Mouse (Mus musculus) Patski (cell line): ENCODE measurements around the gene Ciapin1. TPM values are rescaled to one million over a fixed set of nuclear protein-coding genes. Genes with fewer than 3 reads are reported as not detected.
"Not testable (repeated sequence)": the region's sequence is repeated elsewhere in the genome, so short reads cannot be mapped to it uniquely, and the experiment has no call there.

Source experiments
- ATAC-seq: fragments of 100-300 bp; one replicate; pipeline ENCODE4 v1.8.0; 2021
- CTCF ChIA-PET: fragments of 350-600 bp; sonication (Branson Sonifier 250); formaldehyde crosslinking; loops from one replicate; lab custom pipeline; 2022; ENCODE audit warnings: inconsistent platforms; lab: Charles Lee
- POLR2A ChIA-PET: fragments of 350-600 bp; sonication (Branson Sonifier 250); formaldehyde crosslinking; loops from one replicate; lab custom pipeline; 2022; ENCODE audit warnings: antibody characterized with exemption, inconsistent platforms; lab: Charles Lee
- DNase-seq: peaks from one replicate; pipeline ENCODE4 v3.0.0-alpha.2; 2011; ENCODE audit warnings: low read depth, low spot score
- H3K27me3 ChIP-seq: fragments of 371-371 bp; one replicate; pipeline ENCODE4 v1.5.1; 2021
- CTCF ChIP-seq: fragments of 100-300 bp; IDR thresholded peaks from one replicate; pipeline ENCODE4 v1.5.1; 2021
- in situ Hi-C: fragments of 300-500 bp; cut with MboI; formaldehyde crosslinking; loops from 3 replicates; pipeline ENCODE4 v1.11.1; 2018; ENCODE audit warnings: low pct_unique_long_range_greater_than_20kb, mixed read lengths
- polyA plus RNA-seq: library from polyadenylated mRNA; unstranded; gene quantifications from one replicate; pipeline ENCODE4 v1.2.3, GENCODE M21; 2021

Gene Ciapin1
- polyA plus RNA-seq, 1 experiment from 2014 or later = 128 TPM

- in situ Hi-C loops = no loop called here
- no peak for ATAC-seq
- POLR2A ChIA-PET = interaction anchor here (1.8 kb wide), 1 partner anchor 42 kb away, joined by 8 read pairs; no protein-coding TSS in a partner anchor
- DNase-seq = no peak
- TF ChIP-seq CTCF = no peak
- H3K27me3 ChIP-seq = no peaks in the 10 kb centered on the region
- CTCF ChIA-PET = interaction anchor here (0.6 to 1.7 kb wide), 5 partner anchors 11 to 50 kb away, joined by 3 to 11 read pairs (median 4); partner anchors contain the start of gene Dok4
These were observed 23.3 kb upstream of the Ciapin1 start for GRCm38 (mm10) chr8:94861352-94861910.

DNA sequence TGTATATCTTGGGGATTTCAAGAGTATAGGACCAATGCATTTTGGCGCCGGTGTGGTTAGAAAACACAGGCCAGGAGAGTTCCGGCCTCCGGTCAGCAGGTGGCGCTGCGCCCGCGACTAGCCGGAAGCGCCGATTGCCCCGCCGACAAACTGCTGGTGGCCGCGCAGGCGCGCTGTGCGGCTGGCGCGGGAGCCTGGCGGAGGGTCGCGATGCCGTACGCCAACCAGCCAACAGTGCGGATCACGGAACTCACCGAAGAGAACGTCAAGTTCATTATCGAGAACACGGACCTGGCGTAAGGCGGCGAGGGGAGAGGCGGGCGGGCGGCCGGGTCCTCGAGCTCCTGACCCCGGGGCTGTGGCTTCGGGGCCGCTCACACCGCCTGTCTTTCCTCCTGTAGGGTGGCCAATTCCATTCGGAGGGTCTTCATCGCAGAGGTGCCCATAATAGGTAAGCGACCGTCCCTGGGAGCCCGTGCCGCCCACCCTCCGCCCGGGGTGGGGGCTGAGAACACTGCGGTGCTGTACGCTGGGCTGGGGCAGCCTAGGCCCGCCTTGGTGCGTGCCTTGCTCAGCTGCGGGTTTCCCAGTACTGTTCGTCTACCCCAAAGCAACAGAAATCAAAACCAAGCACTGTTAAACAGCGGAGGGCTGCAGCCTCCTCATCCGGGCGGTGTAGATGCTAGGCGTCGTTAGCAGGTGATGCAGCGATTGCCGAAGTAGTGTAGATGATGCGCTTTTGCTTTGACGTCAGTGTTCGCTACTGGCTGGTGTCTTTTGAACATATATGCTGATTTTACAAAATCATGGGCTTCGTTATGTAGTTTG, 19.4 kb upstream of the Ciapin1 start, which contains the start of gene Polr2c:
TSS of gene Polr2c (plus strand) at position 105 of the 828 bp plus-strand sequence.
- peak; percentile 51 for ATAC-seq
- in situ Hi-C loops = no loop called here
- CTCF ChIA-PET = interaction anchor here (0.8 kb wide), 1 partner anchor 10 kb away, joined by 3 read pairs; no protein-coding TSS in a partner anchor
- POLR2A ChIA-PET = interaction anchor here (0.6 kb wide), 1 partner anchor 8 kb away, joined by 3 read pairs; no protein-coding TSS in a partner anchor
- no peak for TF ChIP-seq CTCF
- no peak for DNase-seq
- no peaks in the 10 kb centered on the region for H3K27me3 ChIP-seq

DNA sequence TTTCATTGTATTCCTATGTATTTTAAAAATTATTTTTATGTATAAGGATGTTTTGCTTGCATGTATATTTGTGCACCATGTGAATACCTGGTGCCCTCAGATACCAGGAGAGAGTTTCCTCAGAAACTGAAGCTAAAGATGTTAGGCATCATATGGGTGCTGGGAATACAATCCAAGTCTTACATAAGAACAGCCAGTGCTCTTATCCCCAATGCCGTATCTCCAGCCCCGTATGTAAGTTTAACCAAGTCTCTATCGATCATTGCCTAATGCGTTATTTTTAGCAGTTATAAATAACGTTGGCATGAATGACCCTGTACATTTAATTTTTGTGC, 18.8 kb upstream of the Ciapin1 start:
- in situ Hi-C loops = no loop called here
- no peak for TF ChIP-seq CTCF
- ChIA-PET CTCF (interaction anchor here (0.9 kb wide), 1 partner anchor 24 kb away, joined by 4 read pairs; no protein-coding TSS in a partner anchor), POLR2A (no interaction called here)
- no peak for DNase-seq
- no peak for ATAC-seq
- H3K27me3 ChIP-seq = no peaks in the 10 kb centered on the region

DNA sequence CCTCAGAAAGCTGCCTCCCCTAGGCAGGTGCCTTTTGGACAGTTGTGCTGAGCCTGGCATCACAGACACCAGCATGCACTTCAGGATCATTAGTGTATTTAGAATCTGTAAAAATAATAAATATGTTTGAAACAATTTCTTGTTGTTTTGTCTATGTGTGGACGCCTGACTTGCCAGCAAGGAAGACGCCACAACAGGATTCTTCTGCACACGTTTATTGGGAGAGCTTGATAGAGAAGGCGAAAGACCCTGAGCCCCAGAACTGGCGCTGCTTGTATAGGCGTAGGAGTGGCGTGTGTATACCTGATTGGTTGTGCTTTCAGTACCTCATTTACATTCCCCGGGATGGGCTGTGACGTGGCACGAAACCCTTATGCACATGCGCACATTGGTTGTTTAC, 16.6 kb upstream of the Ciapin1 start:
- CTCF ChIA-PET = interaction anchor here (1.9 kb wide), 1 partner anchor 10 kb away, joined by 6 read pairs; no protein-coding TSS in a partner anchor
- H3K27me3 ChIP-seq, DNase-seq, in situ Hi-C loops, ATAC-seq: not testable (repeated sequence)
- POLR2A ChIA-PET = interaction anchor here (0.8 kb wide), 2 partner anchors 19 to 165 kb away, joined by 3 to 4 read pairs; no protein-coding TSS in a partner anchor

DNA sequence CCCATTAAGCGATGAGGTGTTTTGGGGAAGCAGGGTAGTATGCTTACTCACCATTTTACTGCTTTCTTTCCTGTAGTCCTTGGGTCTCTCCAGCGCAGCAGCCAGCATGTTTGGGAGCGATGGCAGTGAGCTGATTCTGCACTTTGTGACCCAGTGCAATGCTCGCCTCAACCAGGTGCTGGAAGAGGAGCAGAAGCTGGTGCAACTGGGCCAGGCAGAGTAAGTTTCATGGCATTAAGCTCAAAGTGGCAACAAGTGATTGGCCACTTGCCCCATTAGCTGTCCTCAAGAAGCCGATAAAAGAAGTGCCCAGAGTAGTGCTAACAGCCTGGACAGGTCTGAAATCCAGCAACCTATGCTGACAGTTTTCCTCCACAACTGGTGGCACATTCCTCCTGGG, 11.9 kb upstream of the Ciapin1 start:
- POLR2A ChIA-PET = interaction anchor here (0.6 kb wide), 1 partner anchor 676 kb away, joined by 3 read pairs; no protein-coding TSS in a partner anchor
- TF ChIP-seq CTCF = no peak
- CTCF ChIA-PET = interaction anchor here (0.6 kb wide), 1 partner anchor 63 kb away, joined by 3 read pairs; no protein-coding TSS in a partner anchor
- in situ Hi-C loops = no loop called here
- no peak for ATAC-seq
- no peak for DNase-seq
- no peaks in the 10 kb centered on the region for H3K27me3 ChIP-seq

DNA sequence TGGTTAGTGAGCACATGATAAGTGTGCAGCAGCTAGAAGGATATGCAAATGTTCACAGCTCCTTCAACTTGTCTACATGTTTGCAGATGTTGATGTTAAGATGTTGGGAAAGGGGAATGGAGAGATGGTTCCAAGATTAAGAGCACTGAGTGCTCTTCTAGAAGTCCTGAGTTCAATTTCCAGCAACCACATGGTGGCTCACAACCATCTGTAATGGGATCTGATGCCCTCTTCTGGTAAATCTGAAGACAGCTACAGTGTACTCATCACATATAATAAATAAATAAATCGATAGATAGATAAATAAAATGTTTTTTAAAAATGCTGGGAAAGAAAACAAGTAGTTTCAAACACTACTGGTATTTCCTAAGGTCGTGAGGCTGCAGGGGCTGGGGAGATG, 3.0 kb upstream of the Ciapin1 start:
- H3K27me3 ChIP-seq = no peaks in the 10 kb centered on the region
- in situ Hi-C loops = no loop called here
- ChIA-PET CTCF (interaction anchor here (0.7 kb wide), 1 partner anchor 23 kb away, joined by 3 read pairs; no protein-coding TSS in a partner anchor), POLR2A (interaction anchor here (0.7 kb wide), 1 partner anchor 12 kb away, joined by 4 read pairs; no protein-coding TSS in a partner anchor)
- TF ChIP-seq CTCF = no peak
- ATAC-seq (no peak), DNase-seq (no peak)

DNA sequence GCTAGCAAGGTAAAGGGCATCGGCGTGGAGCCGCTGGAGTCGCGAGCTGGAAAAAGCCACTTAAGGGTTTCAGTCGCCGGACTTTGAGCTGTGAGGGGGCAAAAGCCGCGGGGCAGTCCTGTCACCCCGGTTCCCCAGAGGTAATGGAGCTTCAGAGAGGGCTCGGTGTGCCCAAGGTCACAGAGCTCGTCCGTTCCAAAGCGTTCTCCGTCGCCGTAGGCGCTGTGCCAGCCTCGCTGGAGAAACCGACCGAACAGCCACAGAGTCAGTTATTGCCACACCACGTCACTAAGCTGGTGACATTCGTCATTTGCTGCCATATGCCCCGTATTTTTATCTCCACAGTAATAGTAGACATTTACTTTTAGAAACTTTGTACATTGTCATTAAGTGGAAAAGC, 442 bp upstream of the Ciapin1 start:
- H3K27me3 ChIP-seq = no peaks in the 10 kb centered on the region
- CTCF ChIA-PET = interaction anchor here (0.7 to 1.3 kb wide), 2 partner anchors 14 to 78 kb away, joined by 3 to 4 read pairs; no protein-coding TSS in a partner anchor
- in situ Hi-C loops = no loop called here
- POLR2A ChIA-PET = interaction anchor here (0.6 kb wide), 1 partner anchor 27 kb away, joined by 3 read pairs; no protein-coding TSS in a partner anchor
- no peak for TF ChIP-seq CTCF
- DNase-seq (no peak), ATAC-seq (peak; percentile 38)

DNA sequence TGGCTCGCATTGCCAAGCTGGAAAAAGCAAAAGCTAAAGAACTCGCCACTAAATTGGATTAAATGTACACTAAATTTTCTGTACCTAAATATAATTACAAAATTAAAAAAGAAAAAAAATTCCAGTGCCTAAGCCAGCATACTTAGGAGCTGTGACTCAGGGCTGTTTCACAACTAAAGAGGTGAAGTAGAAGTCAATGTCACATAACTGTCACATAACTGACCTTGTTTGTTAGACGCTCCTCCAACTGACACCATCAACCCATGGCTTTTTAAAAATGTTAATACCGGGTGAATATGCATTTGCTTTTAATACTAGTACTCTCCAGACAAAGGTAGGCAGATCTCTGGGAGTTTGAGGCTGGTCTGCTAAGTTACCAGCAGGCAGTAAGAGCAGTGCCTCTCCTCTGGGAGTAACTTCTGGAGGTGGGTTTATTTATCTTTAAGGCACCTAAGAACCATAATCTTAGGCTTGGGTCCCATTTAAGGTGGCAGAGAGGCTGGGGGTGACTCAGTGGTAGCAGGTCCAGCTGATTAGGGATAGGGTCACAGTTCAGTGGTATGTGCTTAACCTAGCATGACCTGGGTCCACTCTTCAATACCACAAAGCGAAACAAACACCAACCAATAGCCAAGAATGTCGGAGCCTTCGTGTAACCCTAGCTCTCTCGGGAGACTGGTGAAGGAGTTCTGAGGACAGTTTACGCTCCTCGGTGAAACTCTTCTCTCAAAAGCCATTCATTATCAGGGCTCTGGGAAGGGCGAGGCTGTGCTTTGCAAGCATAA, 1.5 kb downstream of the Ciapin1 start:
- in situ Hi-C loops = no loop called here
- DNase-seq (no peak), ATAC-seq (no peak)
- POLR2A ChIA-PET = interaction anchor here (1.2 kb wide), 1 partner anchor 17 kb away, joined by 3 read pairs; no protein-coding TSS in a partner anchor
- CTCF ChIA-PET = interaction anchor here (0.7 to 4.7 kb wide), 3 partner anchors 12 to 134 kb away, joined by 4 to 20 read pairs (median 4); no protein-coding TSS in a partner anchor
- no peaks in the 10 kb centered on the region for H3K27me3 ChIP-seq
- TF ChIP-seq CTCF = no peak

DNA sequence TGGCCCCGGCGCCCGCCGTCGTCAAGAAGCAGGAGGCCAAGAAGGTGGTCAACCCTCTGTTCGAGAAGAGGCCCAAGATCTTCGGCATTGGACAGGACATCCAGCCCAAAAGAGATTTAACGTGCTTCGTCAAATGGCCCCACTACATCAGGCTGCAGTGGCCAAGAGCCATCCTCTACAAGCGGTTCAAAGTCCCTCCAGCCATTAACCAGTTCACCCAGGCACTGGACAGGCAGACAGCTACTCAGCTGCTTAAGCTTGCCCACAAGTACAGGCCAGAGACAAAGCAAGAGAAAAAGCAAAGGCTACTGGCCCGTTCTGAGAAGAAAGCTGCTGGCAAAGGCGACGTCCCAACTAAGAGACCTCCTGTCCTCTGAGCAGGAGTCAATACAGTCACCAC, 2.4 kb downstream of the Ciapin1 start:
- CTCF ChIA-PET = interaction anchor here (0.9 to 4.7 kb wide), 2 partner anchors 11 to 14 kb away, joined by 4 to 20 read pairs; no protein-coding TSS in a partner anchor
- ATAC-seq, in situ Hi-C loops, H3K27me3 ChIP-seq, DNase-seq: not testable (repeated sequence)
- POLR2A ChIA-PET = interaction anchor here (1.0 kb wide), 1 partner anchor 11 kb away, joined by 3 read pairs; no protein-coding TSS in a partner anchor

DNA sequence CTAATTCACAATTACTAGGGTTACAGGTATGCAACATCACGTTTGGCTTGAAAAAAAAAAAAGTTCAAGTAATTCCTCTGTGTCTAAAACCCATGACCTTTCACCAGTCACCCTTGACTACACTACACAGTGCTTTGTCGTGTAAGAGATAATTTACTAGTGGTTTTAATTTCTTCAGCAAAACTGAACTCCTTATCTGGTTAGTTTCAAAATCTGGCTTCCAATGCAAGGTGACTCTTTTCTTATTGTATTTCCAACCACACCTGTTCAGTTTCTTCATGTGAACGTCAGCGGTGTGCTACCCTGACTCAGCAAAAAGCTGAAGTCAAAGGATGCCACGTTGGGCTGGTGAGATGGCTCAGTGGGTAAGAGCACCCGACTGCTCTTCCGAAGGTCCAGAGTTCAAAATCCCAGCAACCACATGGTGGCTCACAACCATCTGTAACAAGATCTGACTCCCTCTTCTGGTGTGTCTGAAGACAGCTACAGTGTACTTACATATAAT, 4.2 kb downstream of the Ciapin1 start:
- CTCF ChIA-PET = interaction anchor here (0.7 to 4.7 kb wide), 4 partner anchors 10 to 746 kb away, joined by 3 to 20 read pairs (median 4); no protein-coding TSS in a partner anchor
- in situ Hi-C loops, POLR2A ChIA-PET, DNase-seq, ATAC-seq, H3K27me3 ChIP-seq: not testable (repeated sequence)
